Mouse (Mus musculus) intestine, postnatal 0 days (tissue): ENCODE measurements around the gene Gm21739. TPM values are rescaled to one million over a fixed set of nuclear protein-coding genes. Genes with fewer than 3 reads are reported as not detected.
"Not testable (repeated sequence)": the region's sequence is repeated elsewhere in the genome, so short reads cannot be mapped to it uniquely, and the experiment has no call there.

Experiments used
- ATAC-seq: fragments of 200-750 bp; cut with Nextera tagmentation; 2 replicates; pipeline ENCODE4 v1.8.0; 2017; ENCODE audit warnings: mild to moderate bottlenecking, moderate TSS enrichment, moderate library complexity
- H3K27ac ChIP-seq: fragments of 300-500 bp; sonication (generic); 2 replicates; pipeline ENCODE4 v1.5.1; 2014; ENCODE audit warnings: mild to moderate bottlenecking, low read depth, low read length, moderate library complexity
- H3K27me3 ChIP-seq: fragments of 300-500 bp; sonication (generic); replicated peaks from 2 replicates; pipeline ENCODE4 v1.6.1; 2014; ENCODE audit warnings: low read length, mixed read lengths; ENCODE audit not compliant: control insufficient read depth, insufficient read depth
- H3K36me3 ChIP-seq: fragments of 300-500 bp; sonication (generic); 2 replicates; pipeline ENCODE4 v1.6.1; 2014; ENCODE audit warnings: mild to moderate bottlenecking, moderate library complexity; ENCODE audit not compliant: control insufficient read depth, insufficient read depth
- H3K4me1 ChIP-seq: fragments of 300-500 bp; sonication (generic); replicated peaks from 2 replicates; pipeline ENCODE4 v1.6.1; 2014; ENCODE audit warnings: antibody characterized with exemption, low read length, mixed read lengths; ENCODE audit not compliant: control insufficient read depth, insufficient read depth
- H3K4me2 ChIP-seq: fragments of 300-500 bp; sonication (generic); replicated peaks from 2 replicates; pipeline ENCODE4 v1.6.1; 2014; ENCODE audit warnings: low read depth, mild to moderate bottlenecking, moderate library complexity
- H3K4me3 ChIP-seq: fragments of 300-500 bp; sonication (generic); 2 replicates; pipeline ENCODE4 v1.5.1; 2014; ENCODE audit warnings: low read depth, low read length
- H3K9ac ChIP-seq: fragments of 300-500 bp; sonication (generic); 2 replicates; pipeline ENCODE4 v1.6.1; 2014; ENCODE audit warnings: mild to moderate bottlenecking, low read depth, low read length
- H3K9me3 ChIP-seq: fragments of 300-500 bp; sonication (generic); 2 replicates; pipeline ENCODE4 v1.6.1; 2016; ENCODE audit warnings: mixed run types; ENCODE audit not compliant: control insufficient read depth
- WGBS: fragments of 180-500 bp; shearing (Covaris S2); extraction: QIAGEN DNeasy Blood & Tissue Kit; methylation state at CpG from one replicate; pipeline ENCODE4 v1.1.7; 2014; 5-methylcytosine and 5-hydroxymethylcytosine counted together
- polyA plus RNA-seq: library from polyadenylated mRNA; unstranded; fragments of >200 nt; fragmentation: Nextera tagmentation; extraction: Ambion mirVana; gene quantifications from 2 replicates; pipeline ENCODE4 v1.2.1, GENCODE M21; 2015

Gene Gm21739
- not detected in 2 replicates for polyA plus RNA-seq

DNA sequence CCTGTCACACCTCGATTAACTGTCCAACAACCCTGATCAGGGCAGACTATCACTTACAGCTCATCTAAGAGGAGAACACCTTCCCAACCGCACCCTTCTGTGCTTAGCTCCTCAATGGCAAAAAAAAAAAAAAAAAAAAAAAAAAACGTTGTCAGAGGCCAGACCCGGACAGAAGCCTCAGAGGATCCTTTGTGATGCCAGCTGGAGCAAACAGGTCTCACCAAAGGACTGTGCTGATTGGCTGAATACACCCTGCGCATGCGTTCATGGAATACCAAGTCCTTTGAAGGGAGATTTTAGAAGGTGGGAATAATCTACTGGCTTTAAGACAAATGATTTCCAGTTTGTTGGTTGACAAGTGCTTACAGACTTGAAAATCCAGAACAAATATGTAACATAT is at the start of gene Gm21739:
TSS of gene Gm21739 (minus strand) at position 101 of the 400 bp plus-strand sequence.
- not testable (repeated sequence) for ATAC-seq, H3K9me3 ChIP-seq, H3K4me1 ChIP-seq, H3K27ac ChIP-seq, H3K4me3 ChIP-seq, H3K36me3 ChIP-seq, H3K27me3 ChIP-seq, H3K4me2 ChIP-seq, H3K9ac ChIP-seq
- WGBS, result no CpG with 5 or more reads among the region's 6 CpGs
